Mouse (Mus musculus): ENCODE measurements at regions not wholly inside any gene's neighbourhood (a gene's known extent, or its start where the extent isn't known, plus 50 kb on each side); places are given as distances from the start of the nearest gene placed in this dataset.
A peak's percentile ranks its signal among the peaks of the same experiment; 100 is the strongest.

- no peak for DNase-seq (ENCODE audit: low spot score in 2 of 2)
These were observed 294.9 kb downstream of the Sox4 start for GRCm38 (mm10) chr13:28658652-28659051.

- no peak for DNase-seq (ENCODE audit: low spot score in 2 of 2)
These were observed 298.6 kb downstream of the Sox4 start for GRCm38 (mm10) chr13:28654883-28655282.

- no peak for DNase-seq (ENCODE audit: low spot score in 2 of 2)
These were observed 300.2 kb downstream of the Sox4 start for GRCm38 (mm10) chr13:28653362-28653761.

- DNase-seq (ENCODE audit: low spot score in 2 of 2): peak; percentile 47 to 60
These were observed 301.7 kb downstream of the Sox4 start for GRCm38 (mm10) chr13:28651810-28652209.

- no peak for DNase-seq (ENCODE audit: low spot score in 2 of 2)
These were observed 307.6 kb downstream of the Sox4 start for GRCm38 (mm10) chr13:28645881-28646280.

- no peak for DNase-seq (ENCODE audit: low spot score in 2 of 2)
These were observed 308.5 kb downstream of the Sox4 start for GRCm38 (mm10) chr13:28644846-28645574.

- no peak for DNase-seq (ENCODE audit: low spot score in 2 of 2)
These were observed 312.7 kb downstream of the Sox4 start for GRCm38 (mm10) chr13:28640826-28641225.

GRCm38 (mm10) chr13:28635230-28635950 lies 318.1 kb downstream of the Sox4 start:
- DNase-seq (ENCODE audit: low spot score in 2 of 2): no peak

GRCm38 (mm10) chr13:28633541-28634041 lies 319.9 kb downstream of the Sox4 start:
- DNase-seq (ENCODE audit: low spot score in 2 of 2): no peak

GRCm38 (mm10) chr13:28629431-28630331 lies 323.8 kb downstream of the Sox4 start:
- DNase-seq (ENCODE audit: low spot score in 2 of 2): no peak

GRCm38 (mm10) chr13:28628751-28629150 lies 324.8 kb downstream of the Sox4 start:
- DNase-seq (ENCODE audit: low spot score in 2 of 2): no peak

- DNase-seq (ENCODE audit: low spot score in 2 of 2): no peak
These were observed 334.6 kb downstream of the Sox4 start for GRCm38 (mm10) chr13:28618961-28619360.

GRCm38 (mm10) chr13:28617503-28617902 lies 336.0 kb downstream of the Sox4 start:
- no peak for DNase-seq (ENCODE audit: low spot score in 2 of 2)

- no peak for DNase-seq (ENCODE audit: low spot score in 2 of 2)
These were observed 336.7 kb downstream of the Sox4 start for GRCm38 (mm10) chr13:28616645-28617381.

GRCm38 (mm10) chr13:28607551-28608114 lies 345.9 kb downstream of the Sox4 start:
- DNase-seq (ENCODE audit: low spot score in 2 of 2): no peak

GRCm38 (mm10) chr13:28606651-28607050 lies 346.9 kb downstream of the Sox4 start:
- no peak for DNase-seq (ENCODE audit: low spot score in 2 of 2)

- no peak for DNase-seq (ENCODE audit: low spot score in 2 of 2)
These were observed 347.7 kb downstream of the Sox4 start for GRCm38 (mm10) chr13:28605833-28606232.

GRCm38 (mm10) chr13:28604016-28604415 lies 346.7 kb downstream of the Gm11361 start:
- DNase-seq (ENCODE audit: low spot score in 2 of 2): no peak

GRCm38 (mm10) chr13:28600792-28601191 lies 343.5 kb downstream of the Gm11361 start:
- DNase-seq (ENCODE audit: low spot score in 2 of 2): no peak

- DNase-seq (ENCODE audit: low spot score in 2 of 2): no peak
These were observed 339.0 kb downstream of the Gm11361 start for GRCm38 (mm10) chr13:28596367-28596766.
